Mouse (Mus musculus): Measurements from ENCODE around the gene Edil3.

DNA sequence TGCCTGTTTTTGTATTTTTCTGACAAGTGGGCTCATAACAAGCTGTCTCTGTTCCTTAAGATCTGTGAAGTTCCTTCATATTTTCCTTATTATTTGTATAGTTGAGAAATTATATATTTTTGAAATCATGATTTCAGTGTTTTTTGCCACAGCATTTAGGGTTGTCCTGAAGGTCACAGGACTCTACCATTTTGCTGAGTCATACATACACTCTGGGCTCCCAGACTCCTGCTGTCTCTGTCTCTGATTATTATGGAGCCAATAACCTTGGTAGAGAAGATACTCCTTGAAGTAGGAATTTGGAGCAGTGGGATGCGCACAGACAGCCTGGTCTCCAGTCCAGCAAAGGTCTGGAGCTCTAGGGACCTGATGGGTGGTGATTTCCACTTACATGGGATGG lies 416.8 kb downstream of the Edil3 start:
- TF ChIP-seq CTCF (IDR thresholded peaks at IDR 0.05; ENCODE audit: low read depth) (no peak), EP300 (optimal IDR thresholded peaks at IDR 0.05) (no peak)
